Mouse (Mus musculus) CH12.LX (cell line): Measurements from ENCODE around the gene Gss.

Experiments
- CHD1 ChIP-seq: IDR thresholded peaks from 2 replicates; pipeline ENCODE4 v1.6.1; 2012; ENCODE audit warnings: low read depth, low read length, improper control_type of control experiment, inconsistent platforms
- CHD2 ChIP-seq: IDR thresholded peaks from 2 replicates; pipeline ENCODE4 v1.6.1; 2011; ENCODE audit warnings: low read length, improper control_type of control experiment
- CTCF ChIP-seq, 2 experiments: IDR thresholded peaks in 1 of 2; conservative IDR thresholded peaks in 1 of 2; 2 replicates each; pipeline ENCODE4 v1.5.1; 2011 to 2012; ENCODE audit warnings: low read depth in 2 of 2, low read length in 2 of 2, improper control_type of control experiment in 1 of 2, inconsistent platforms in 1 of 2, mild to moderate bottlenecking in 1 of 2, moderate library complexity in 1 of 2
- ELF1 ChIP-seq: IDR thresholded peaks from 2 replicates; pipeline ENCODE4 v1.6.1; 2014; ENCODE audit warnings: low read depth, mild to moderate bottlenecking, inconsistent platforms, low read length, improper control_type of control experiment
- EP300 ChIP-seq: IDR thresholded peaks from 2 replicates; pipeline ENCODE4 v1.6.1; 2011; ENCODE audit warnings: low read length, improper control_type of control experiment
- GABPA ChIP-seq: IDR thresholded peaks from 2 replicates; pipeline ENCODE4 v1.6.1; 2012; ENCODE audit warnings: low read depth, low read length, improper control_type of control experiment, inconsistent platforms; ENCODE audit not compliant: insufficient replicate concordance
- HCFC1 ChIP-seq: IDR thresholded peaks from 2 replicates; pipeline ENCODE4 v1.6.1; 2012; ENCODE audit warnings: low read depth, mild to moderate bottlenecking, inconsistent platforms, low read length, improper control_type of control experiment
- JUN ChIP-seq: IDR thresholded peaks from 2 replicates; pipeline ENCODE4 v1.6.1; 2011; ENCODE audit warnings: low read depth, mild to moderate bottlenecking, low read length, improper control_type of control experiment, moderate library complexity; ENCODE audit not compliant: insufficient read depth
- MYC ChIP-seq: IDR thresholded peaks from 2 replicates; pipeline ENCODE4 v1.6.1; 2011; ENCODE audit warnings: low read depth, mild to moderate bottlenecking, improper control_type of control experiment, low read length
- NELFE ChIP-seq: IDR thresholded peaks from 2 replicates; pipeline ENCODE4 v1.6.1; 2011; ENCODE audit warnings: low read depth, low read length, improper control_type of control experiment
- TCF12 ChIP-seq: IDR thresholded peaks from 2 replicates; pipeline ENCODE4 v1.6.1; 2014; ENCODE audit warnings: low read depth, mild to moderate bottlenecking, inconsistent platforms, low read length, improper control_type of control experiment
- USF1 ChIP-seq: IDR thresholded peaks from 2 replicates; pipeline ENCODE4 v1.6.1; 2014; ENCODE audit warnings: low read depth, mild to moderate bottlenecking, inconsistent platforms, low read length, improper control_type of control experiment
- USF2 ChIP-seq: conservative IDR thresholded peaks from 2 replicates; pipeline ENCODE4 v1.6.1; 2011; ENCODE audit warnings: low read depth, low read length, improper control_type of control experiment

GRCm38 (mm10) chr2:155582384-155582995 lies 10.1 kb downstream of the Gss start:
- TF ChIP-seq MYC (no peak), TCF12 (no peak), ELF1 (no peak), CTCF (conservative IDR thresholded peaks at IDR 0.05 in 1 of 2, IDR thresholded peaks at IDR 0.05 in 1 of 2; ENCODE audit: low read depth in 2 of 2, low read length in 2 of 2) (no peak), NELFE (no peak), CHD2 (no peak), USF1 (no peak), JUN (no peak), EP300 (no peak), HCFC1 (no peak), USF2 (no peak), CHD1 (no peak), GABPA (no peak)
